Mouse (Mus musculus) heart, adult 8-10 months (tissue): ENCODE measurements around the gene 4931440F15Rik. TPM values are rescaled to one million over a fixed set of nuclear protein-coding genes. Genes with fewer than 3 reads are reported as not detected.

Experiments used
- DNase-seq: peaks from one replicate; pipeline ENCODE4 v3.0.0; 2022; ENCODE audit warnings: low spot score
- total RNA-seq, 4 experiments: library from RNA; stranded (reverse); gene quantifications; 2 replicates each; pipeline ENCODE4 v1.2.4; 2022

The 4931440F15Rik gene
- total RNA-seq, 4 experiments from 2014 or later = 1.5 to 2.4 (median 1.7) TPM

DNA sequence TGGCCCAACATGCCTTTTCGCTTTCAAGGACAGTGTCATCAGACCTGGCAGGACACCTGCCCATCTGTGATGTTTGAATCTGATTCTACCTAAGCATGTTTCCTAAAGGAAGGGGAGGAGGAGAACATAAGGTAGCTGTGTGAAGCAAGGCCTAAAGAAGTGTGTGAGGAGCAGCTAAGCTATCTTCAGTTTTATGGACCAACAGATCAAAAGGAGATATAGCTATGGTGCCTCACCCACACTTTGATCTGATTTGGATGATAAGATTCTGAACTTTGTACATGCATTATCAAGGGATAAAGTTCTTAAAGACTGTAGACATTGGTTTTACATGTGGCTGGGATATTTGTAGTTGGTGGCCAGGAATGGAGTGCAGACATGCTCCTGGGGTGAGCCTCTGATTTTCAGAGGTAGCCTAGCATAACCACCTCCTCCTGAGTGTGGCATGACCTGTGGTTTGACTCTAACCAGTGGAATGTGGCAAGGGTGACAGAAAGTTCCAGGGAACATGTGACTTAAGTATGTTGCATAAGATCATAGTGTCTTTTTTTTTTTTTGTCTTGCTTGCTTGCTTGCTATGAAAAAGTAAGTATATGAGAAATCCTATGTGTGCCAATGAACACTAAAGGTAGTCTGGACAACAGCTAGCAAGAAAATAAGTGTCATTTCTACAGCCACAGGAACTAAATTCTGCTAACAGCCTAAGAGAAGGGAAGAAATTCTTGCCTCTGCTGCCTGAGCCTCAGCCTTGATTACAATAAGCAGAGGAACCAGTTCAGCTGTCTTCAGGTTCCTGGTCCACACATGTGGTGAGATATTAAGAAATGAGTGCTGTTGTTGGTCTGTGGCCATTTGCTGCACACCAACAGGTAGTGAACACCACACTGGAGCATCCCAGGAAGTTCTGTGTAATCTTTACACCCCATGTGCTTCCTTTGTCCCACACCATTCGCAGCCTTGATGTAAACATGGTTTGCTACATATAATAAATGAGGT is 23.7 kb downstream of the 4931440F15Rik start:
- no peak for DNase-seq

- DNase-seq = no peak
These were observed 25.6 kb downstream of the 4931440F15Rik start for GRCm38 (mm10) chr11:29799839-29800238.

DNA sequence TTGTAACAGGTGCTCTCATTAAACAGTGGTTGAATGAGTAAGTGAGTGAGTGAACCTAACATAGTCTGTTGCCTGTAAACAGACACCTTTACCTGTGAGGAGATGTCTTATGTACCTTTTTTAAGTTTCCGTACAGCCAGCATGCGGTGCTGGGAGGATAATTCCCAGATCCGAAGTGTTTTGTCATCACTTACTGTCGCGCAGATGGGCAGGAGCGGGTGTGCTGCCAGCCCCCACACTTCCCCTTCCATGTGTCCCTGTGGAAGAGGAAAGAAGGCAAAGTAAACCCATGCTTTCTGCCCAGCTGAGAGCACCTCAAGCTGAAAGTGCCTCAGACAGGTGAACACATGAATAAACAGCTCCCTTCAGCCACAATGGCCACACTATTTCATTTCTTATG is 30.4 kb downstream of the 4931440F15Rik start:
- no peak for DNase-seq

GRCm38 (mm10) chr11:29794475-29794874 is 31.0 kb downstream of the 4931440F15Rik start:
- DNase-seq = no peak

DNA sequence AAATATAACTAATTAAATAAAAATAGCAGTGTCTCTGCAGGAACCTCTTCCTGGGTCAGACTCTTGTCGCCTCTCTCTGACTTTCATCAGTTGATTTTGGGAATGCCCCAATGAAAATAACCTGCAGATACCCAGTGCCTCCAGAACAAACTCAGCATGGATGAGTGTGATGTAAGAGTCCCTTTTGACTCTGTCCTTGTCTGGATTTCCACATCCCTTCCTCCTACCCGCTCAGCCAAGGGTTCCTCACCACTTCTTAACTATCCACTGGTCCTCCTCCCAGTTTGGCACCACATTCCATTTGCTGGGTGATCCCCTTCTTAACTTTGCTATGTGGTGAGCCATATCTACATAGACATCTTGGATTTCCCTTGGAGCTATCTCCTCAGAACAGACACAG is 34.7 kb downstream of the 4931440F15Rik start:
- no peak for DNase-seq

GRCm38 (mm10) chr11:29788921-29789638 is 36.4 kb downstream of the 4931440F15Rik start:
- DNase-seq = no peak

GRCm38 (mm10) chr11:29788499-29788898 is 37.0 kb downstream of the 4931440F15Rik start:
- DNase-seq = no peak

- no peak for DNase-seq
These were observed 38.0 kb downstream of the 4931440F15Rik start for GRCm38 (mm10) chr11:29787473-29787872.

DNA sequence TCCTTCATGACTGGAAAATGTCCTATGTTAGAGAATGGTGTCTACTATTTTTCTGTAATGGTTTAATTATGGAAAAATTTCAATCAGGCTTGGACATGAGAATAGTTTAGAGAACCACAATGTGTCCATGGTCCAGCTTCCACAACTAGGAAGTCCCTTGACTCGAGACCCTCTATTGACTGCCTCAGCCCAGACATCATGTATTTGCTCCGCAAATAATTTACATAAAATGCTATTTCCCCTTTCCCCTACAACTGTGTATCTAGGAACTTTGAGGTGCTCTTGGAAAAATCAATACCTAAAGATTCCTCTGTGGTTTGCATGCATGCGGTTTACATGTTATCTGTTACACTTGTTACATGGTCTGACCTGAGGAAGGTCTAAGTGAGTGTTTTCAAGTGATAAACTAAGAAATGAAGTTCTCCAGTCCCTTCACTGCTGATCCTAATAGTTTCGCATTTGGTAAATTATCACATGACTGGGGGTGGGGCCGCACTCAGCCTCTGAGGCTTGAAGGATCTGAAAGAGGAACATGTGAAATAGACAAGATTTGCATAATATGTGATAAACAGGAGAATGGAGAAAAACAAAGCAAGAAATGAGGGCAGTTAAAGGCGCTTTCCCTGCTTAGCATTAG is 38.8 kb downstream of the 4931440F15Rik start:
- peak; percentile 23 for DNase-seq

DNA sequence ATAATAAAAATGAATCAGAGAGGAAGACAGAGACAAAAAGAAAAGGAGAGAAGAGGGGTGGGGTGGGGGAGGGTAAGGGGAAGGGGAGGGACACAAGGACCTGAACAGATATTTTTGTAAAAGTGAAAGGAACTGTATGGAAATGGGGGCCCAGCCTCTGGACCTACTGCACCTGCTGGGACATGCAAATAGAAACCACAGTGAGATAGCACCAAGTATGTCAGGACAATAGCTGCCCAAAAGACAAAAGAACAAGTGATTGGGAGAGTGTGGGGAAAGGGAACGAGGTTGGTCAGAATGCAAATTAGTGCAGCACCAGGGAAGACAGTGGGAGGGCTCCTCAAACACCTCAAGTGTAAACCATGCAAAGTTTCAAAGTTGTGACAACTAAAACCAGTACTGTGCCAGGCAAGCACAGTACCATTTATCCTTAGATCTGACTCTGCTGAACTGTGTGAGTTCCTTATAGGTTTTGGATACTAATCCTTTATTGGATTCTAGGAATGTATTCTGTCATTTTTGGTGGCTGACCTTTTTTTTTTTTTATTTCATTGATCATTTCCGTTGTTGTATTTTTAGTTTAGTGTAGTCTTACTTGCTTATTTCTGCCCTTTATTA is 46.0 kb downstream of the 4931440F15Rik start:
- no peak for DNase-seq

DNA sequence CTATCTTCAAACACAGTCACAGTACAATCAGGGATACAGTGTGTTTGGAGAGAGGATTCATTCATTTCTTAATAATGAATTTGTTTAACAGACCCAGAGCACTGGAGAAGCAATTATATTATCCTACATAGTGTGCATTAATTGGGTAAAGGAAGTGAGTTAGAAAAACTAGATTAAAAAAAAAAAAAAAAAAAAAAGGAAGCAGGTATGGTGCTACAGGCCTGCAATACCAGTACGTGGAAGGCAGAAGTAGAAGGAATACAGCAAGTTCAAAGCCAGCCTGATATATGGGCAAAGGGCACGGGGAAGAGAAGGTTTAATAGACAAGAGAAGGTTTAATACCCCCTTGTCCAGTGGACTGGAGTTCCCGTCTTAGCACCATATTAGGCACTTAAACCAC is 46.5 kb downstream of the 4931440F15Rik start:
- DNase-seq = no peak

GRCm38 (mm10) chr11:29777964-29778363 is 47.5 kb downstream of the 4931440F15Rik start:
- DNase-seq = peak; percentile 78

- DNase-seq = no peak
These were observed 50.7 kb downstream of the 4931440F15Rik start for GRCm38 (mm10) chr11:29774760-29775159.

GRCm38 (mm10) chr11:29774296-29774695 is 51.2 kb downstream of the 4931440F15Rik start:
- no peak for DNase-seq

Other genes starting within 250 kb of the 4931440F15Rik start
- gene Rtn4, start 132.7 kb downstream of the 4931440F15Rik start, total RNA-seq = 10 to 100 TPM; 74.8 to 89.2 (median 82.4) TPM
- 1 to 10 TPM; 2.4 to 5.0 (median 2.9) TPM for gene Eml6, start 200.4 kb upstream of the 4931440F15Rik start, total RNA-seq